Mouse (Mus musculus): ENCODE results near the gene Iqgap2. TPM values are rescaled to one million over a fixed set of nuclear protein-coding genes. Genes with fewer than 3 reads are reported as not detected.

Gene Iqgap2
- polyA plus RNA-seq, 1 experiment from 2014 or later: 16.0 TPM

- no peak overlapping the region for H3K27ac ChIP-seq (replicated peaks)
- no peaks in the 10 kb centered on the region for H3K9me3 ChIP-seq (replicated peaks)
- ATAC-seq (ENCODE audit: insufficient read depth): no peak
- no peak overlapping the region for H3K4me2 ChIP-seq
- H3K4me3 ChIP-seq (replicated peaks): no peak overlapping the region
- H3K9ac ChIP-seq: no peak overlapping the region
- H3K27me3 ChIP-seq: no peaks in the 10 kb centered on the region
- H3K4me1 ChIP-seq (replicated peaks): peaks cover 9% of the 10 kb centered on the region
- H3K36me3 ChIP-seq (replicated peaks): peaks cover 37% of the 10 kb centered on the region
- WGBS (ENCODE audit: insufficient replicate concordance): 38% methylated on average over 3 of the region's 3 CpGs
Observed at GRCm38 (mm10) chr13:95599833-95600359, 291.8 kb downstream of the Iqgap2 start.

GRCm38 (mm10) chr13:95598232-95598920, 293.3 kb downstream of the Iqgap2 start:
- Histone ChIP-seq H3K9ac (no peak overlapping the region), H3K27ac (replicated peaks) (no peak overlapping the region), H3K36me3 (replicated peaks) (peaks cover 22% of the 10 kb centered on the region), H3K4me3 (replicated peaks) (no peak overlapping the region), H3K27me3 (0 out of 2 replicates have a peak, but pooled peaks cover under 1% of the 10 kb centered on the region), H3K4me1 (replicated peaks) (peaks cover 9% of the 10 kb centered on the region), H3K9me3 (replicated peaks) (no peaks in the 10 kb centered on the region), H3K4me2 (no peak overlapping the region)
- WGBS (ENCODE audit: insufficient replicate concordance): 78% methylated on average over 18 of the region's 18 CpGs
- no peak for ATAC-seq (ENCODE audit: insufficient read depth)

- no peak overlapping the region for H3K27ac ChIP-seq (replicated peaks)
- no peak for ATAC-seq (ENCODE audit: insufficient read depth)
- H3K27me3 ChIP-seq: 0 out of 2 replicates have a peak, but pooled peaks cover 8% of the 10 kb centered on the region
- peaks cover 14% of the 10 kb centered on the region for H3K36me3 ChIP-seq (replicated peaks)
- 77% methylated on average over 10 of the region's 10 CpGs for WGBS (ENCODE audit: insufficient replicate concordance)
- no peaks in the 10 kb centered on the region for H3K9me3 ChIP-seq (replicated peaks)
- H3K4me3 ChIP-seq (replicated peaks): no peak overlapping the region
- peaks cover 6% of the 10 kb centered on the region; the same call in 1 of the 2 replicates for H3K4me1 ChIP-seq (replicated peaks)
- H3K9ac ChIP-seq: no peak overlapping the region
- no peak overlapping the region for H3K4me2 ChIP-seq
Observed at GRCm38 (mm10) chr13:95597578-95597977, 294.1 kb downstream of the Iqgap2 start.

- H3K27me3 ChIP-seq: peaks cover 17% of the 10 kb centered on the region
- H3K4me1 ChIP-seq (replicated peaks): peaks cover 3% of the 10 kb centered on the region; the same call in 1 of the 2 replicates
- H3K4me2 ChIP-seq: no peak overlapping the region
- ATAC-seq (ENCODE audit: insufficient read depth): no peak
- 82% methylated on average over 7 of the region's 7 CpGs for WGBS (ENCODE audit: insufficient replicate concordance)
- H3K9me3 ChIP-seq (replicated peaks): no peaks in the 10 kb centered on the region
- H3K36me3 ChIP-seq (replicated peaks): peaks cover 9% of the 10 kb centered on the region
- H3K9ac ChIP-seq: no peak overlapping the region
- H3K27ac ChIP-seq (replicated peaks): no peak overlapping the region
- no peak overlapping the region for H3K4me3 ChIP-seq (replicated peaks)
Observed at GRCm38 (mm10) chr13:95596689-95597088, 295.0 kb downstream of the Iqgap2 start.

- no peak for ATAC-seq (ENCODE audit: insufficient read depth)
- Histone ChIP-seq H3K4me3 (replicated peaks) (no peak overlapping the region), H3K4me1 (replicated peaks) (no peaks in the 10 kb centered on the region; the same call in 1 of the 2 replicates), H3K4me2 (no peak overlapping the region), H3K27me3 (peaks cover 24% of the 10 kb centered on the region), H3K9me3 (replicated peaks) (no peaks in the 10 kb centered on the region), H3K36me3 (replicated peaks) (peaks cover 2% of the 10 kb centered on the region; the same call in 1 of the 2 replicates), H3K27ac (replicated peaks) (no peak overlapping the region), H3K9ac (no peak overlapping the region)
- 39% methylated on average over 5 of the region's 5 CpGs for WGBS (ENCODE audit: insufficient replicate concordance)
Observed at GRCm38 (mm10) chr13:95595921-95596320, 295.8 kb downstream of the Iqgap2 start.

GRCm38 (mm10) chr13:95595411-95595810, 296.3 kb downstream of the Iqgap2 start:
- WGBS (ENCODE audit: insufficient replicate concordance): 59% methylated on average over 7 of the region's 7 CpGs
- Histone ChIP-seq H3K4me2 (no peak overlapping the region), H3K27me3 (peaks cover 29% of the 10 kb centered on the region), H3K4me1 (replicated peaks) (no peaks in the 10 kb centered on the region; the same call in 1 of the 2 replicates), H3K9ac (no peak overlapping the region), H3K4me3 (replicated peaks) (no peak overlapping the region), H3K27ac (replicated peaks) (no peak overlapping the region), H3K36me3 (replicated peaks) (no peaks in the 10 kb centered on the region; the same call in 1 of the 2 replicates), H3K9me3 (replicated peaks) (no peaks in the 10 kb centered on the region)
- ATAC-seq (ENCODE audit: insufficient read depth): no peak

- no peaks in the 10 kb centered on the region for H3K36me3 ChIP-seq (replicated peaks)
- peaks cover 53% of the 10 kb centered on the region for H3K27me3 ChIP-seq
- no peak overlapping the region for H3K27ac ChIP-seq (replicated peaks)
- no peaks in the 10 kb centered on the region for H3K4me1 ChIP-seq (replicated peaks)
- no peak overlapping the region for H3K4me3 ChIP-seq (replicated peaks)
- no peak for ATAC-seq (ENCODE audit: insufficient read depth)
- H3K4me2 ChIP-seq: no peak overlapping the region
- H3K9me3 ChIP-seq (replicated peaks): no peaks in the 10 kb centered on the region
- no peak overlapping the region for H3K9ac ChIP-seq
- 13% methylated on average over 10 of the region's 10 CpGs for WGBS (ENCODE audit: insufficient replicate concordance)
Observed at GRCm38 (mm10) chr13:95592860-95593259, 298.9 kb downstream of the Iqgap2 start.

- WGBS (ENCODE audit: insufficient replicate concordance): 70% methylated on average over 3 of the region's 3 CpGs
- Histone ChIP-seq H3K4me1 (replicated peaks) (no peaks in the 10 kb centered on the region), H3K9me3 (replicated peaks) (no peaks in the 10 kb centered on the region), H3K4me2 (no peak overlapping the region), H3K27me3 (peaks cover 64% of the 10 kb centered on the region), H3K36me3 (replicated peaks) (no peaks in the 10 kb centered on the region), H3K27ac (replicated peaks) (no peak overlapping the region), H3K4me3 (replicated peaks) (no peak overlapping the region), H3K9ac (no peak overlapping the region)
- ATAC-seq (ENCODE audit: insufficient read depth): no peak
Observed at GRCm38 (mm10) chr13:95591606-95592005, 300.1 kb downstream of the Iqgap2 start.

GRCm38 (mm10) chr13:95587628-95588027, 304.1 kb downstream of the Iqgap2 start:
- Histone ChIP-seq H3K36me3 (replicated peaks) (no peaks in the 10 kb centered on the region), H3K9me3 (replicated peaks) (no peaks in the 10 kb centered on the region), H3K4me1 (replicated peaks) (no peaks in the 10 kb centered on the region), H3K27ac (replicated peaks) (no peak overlapping the region), H3K9ac (no peak overlapping the region), H3K4me2 (no peak overlapping the region), H3K4me3 (replicated peaks) (no peak overlapping the region), H3K27me3 (peaks cover 75% of the 10 kb centered on the region)
- 68% methylated on average over 4 of the region's 4 CpGs for WGBS (ENCODE audit: insufficient replicate concordance)
- no peak for ATAC-seq (ENCODE audit: insufficient read depth)

- Histone ChIP-seq H3K9ac (no peak overlapping the region), H3K4me2 (no peak overlapping the region), H3K36me3 (replicated peaks) (no peaks in the 10 kb centered on the region), H3K4me1 (replicated peaks) (no peaks in the 10 kb centered on the region), H3K27ac (replicated peaks) (no peak overlapping the region), H3K9me3 (replicated peaks) (no peaks in the 10 kb centered on the region), H3K4me3 (replicated peaks) (no peak overlapping the region), H3K27me3 (peaks cover 49% of the 10 kb centered on the region)
- ATAC-seq (ENCODE audit: insufficient read depth): no peak
- WGBS (ENCODE audit: insufficient replicate concordance): 63% methylated on average over 5 of the region's 5 CpGs
Observed at GRCm38 (mm10) chr13:95584898-95585297, 306.8 kb downstream of the Iqgap2 start.

GRCm38 (mm10) chr13:95583237-95584189, 308.2 kb downstream of the Iqgap2 start:
- no peaks in the 10 kb centered on the region for H3K36me3 ChIP-seq (replicated peaks)
- H3K27me3 ChIP-seq: peaks cover 35% of the 10 kb centered on the region
- H3K9ac ChIP-seq: no peak overlapping the region
- no peak overlapping the region for H3K4me3 ChIP-seq (replicated peaks)
- no peaks in the 10 kb centered on the region for H3K9me3 ChIP-seq (replicated peaks)
- H3K4me1 ChIP-seq (replicated peaks): no peaks in the 10 kb centered on the region
- H3K4me2 ChIP-seq: no peak overlapping the region
- 62% methylated on average over 19 of the region's 19 CpGs for WGBS (ENCODE audit: insufficient replicate concordance)
- H3K27ac ChIP-seq (replicated peaks): no peak overlapping the region
- no peak for ATAC-seq (ENCODE audit: insufficient read depth)

Measured in liver, embryonic 15.5 days (tissue).